Mouse (Mus musculus) lung, postnatal 0 days (tissue): Measurements from ENCODE around the gene Zfp329. TPM values are rescaled to one million over a fixed set of nuclear protein-coding genes. Genes with fewer than 3 reads are reported as not detected.

Experiments
- ATAC-seq: fragments of 200-750 bp; cut with Nextera tagmentation; 2 replicates; pipeline ENCODE4 v1.8.0; 2017; ENCODE audit warnings: moderate library complexity
- DNase-seq: peaks from one replicate; pipeline ENCODE4 v3.0.0-alpha.2; 2016; ENCODE audit warnings: low spot score
- H3K27ac ChIP-seq: fragments of 300-500 bp; sonication (generic); 2 replicates; pipeline ENCODE4 v1.5.1; 2014; ENCODE audit warnings: antibody characterized with exemption, mild to moderate bottlenecking, low read length, mixed read lengths
- H3K27me3 ChIP-seq: fragments of 300-500 bp; sonication (generic); replicated peaks from 2 replicates; pipeline ENCODE4 v1.6.1; 2014; ENCODE audit warnings: low read length, mixed read lengths; ENCODE audit not compliant: insufficient read depth
- H3K36me3 ChIP-seq: fragments of 300-500 bp; sonication (generic); 2 replicates; pipeline ENCODE4 v1.6.1; 2014; ENCODE audit warnings: low read length, mixed read lengths; ENCODE audit not compliant: insufficient read depth
- H3K4me1 ChIP-seq: fragments of 300-500 bp; sonication (generic); 2 replicates; pipeline ENCODE4 v1.6.1; 2014; ENCODE audit warnings: antibody characterized with exemption, low read depth, low read length, mixed read lengths; ENCODE audit not compliant: insufficient read depth
- H3K4me2 ChIP-seq: fragments of 300-500 bp; sonication (generic); replicated peaks from 2 replicates; pipeline ENCODE4 v1.6.1; 2014; ENCODE audit warnings: low read depth, mild to moderate bottlenecking, low read length, moderate library complexity, mixed read lengths
- H3K4me3 ChIP-seq: fragments of 300-500 bp; sonication (generic); 2 replicates; pipeline ENCODE4 v1.5.1; 2014; ENCODE audit warnings: low read depth, low read length
- H3K9ac ChIP-seq: fragments of 300-500 bp; sonication (generic); replicated peaks from 2 replicates; pipeline ENCODE4 v1.6.1; 2014; ENCODE audit warnings: low read depth, mild to moderate bottlenecking
- H3K9me3 ChIP-seq: fragments of 300-500 bp; sonication (generic); 2 replicates; pipeline ENCODE4 v1.6.1; 2016; ENCODE audit warnings: low read length, mixed read lengths
- CTCF ChIP-seq: IDR thresholded peaks from 2 replicates; pipeline ENCODE4 v1.5.1; 2016; ENCODE audit warnings: antibody characterized with exemption, mild to moderate bottlenecking
- EP300 ChIP-seq: IDR thresholded peaks from 2 replicates; pipeline ENCODE4 v1.6.1; 2016; ENCODE audit warnings: antibody characterized with exemption, mild to moderate bottlenecking, control low read depth
- WGBS: fragments of 180-500 bp; shearing (Covaris S2); extraction: QIAGEN DNeasy Blood & Tissue Kit; methylation state at CpG from one replicate; pipeline ENCODE4 v1.1.7; 2014; 5-methylcytosine and 5-hydroxymethylcytosine counted together
- polyA plus RNA-seq: library from polyadenylated mRNA; unstranded; fragments of >200 nt; fragmentation: Nextera tagmentation; extraction: Ambion mirVana; gene quantifications from 2 replicates; pipeline ENCODE4 v1.2.1, GENCODE M21; 2015

The Zfp329 gene
- 7.2 and 8.5 TPM in 2 replicates for polyA plus RNA-seq

DNA sequence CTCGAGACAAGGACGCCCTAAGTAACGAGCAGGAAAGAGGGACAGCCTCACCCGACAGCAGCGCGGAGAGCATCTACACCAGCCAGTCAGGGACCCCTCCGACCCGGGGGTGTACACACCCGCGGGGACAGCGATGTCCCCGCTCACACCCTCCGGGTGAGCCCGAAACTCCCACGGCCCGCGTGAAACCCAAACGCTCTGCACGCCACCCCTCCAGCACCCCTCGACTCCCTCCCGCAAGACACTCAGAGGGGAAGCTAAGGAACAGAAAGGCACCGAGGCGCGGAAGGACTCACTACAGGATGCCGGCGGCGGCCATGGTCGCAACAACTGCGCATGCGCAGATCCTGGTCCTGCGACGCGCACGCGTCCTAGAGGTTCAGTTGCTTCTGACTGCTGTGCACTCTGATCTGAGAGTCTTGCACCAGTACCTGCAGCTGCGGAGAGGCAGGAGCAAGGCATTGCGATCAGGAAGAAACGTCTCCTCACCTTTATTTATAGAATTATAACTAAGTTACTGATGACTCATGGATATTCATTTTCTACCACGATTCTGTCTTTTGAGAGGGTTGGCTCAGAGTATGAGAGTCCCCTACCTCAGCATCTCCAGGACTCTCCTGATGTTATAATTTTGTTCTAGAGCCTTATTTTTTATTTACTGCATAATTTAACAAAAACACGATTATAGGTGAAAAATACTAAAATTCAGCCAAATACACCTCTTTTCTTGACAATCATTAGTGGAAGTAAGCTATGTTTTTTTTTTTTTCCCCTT lies at the start of gene Zfp329:
TSS of gene Zfp329 (minus strand) at position 338 of the 775 bp plus-strand sequence.
- DNase-seq: peak; percentile 96
- under 1% methylated on average over 39 of the region's 40 CpGs for WGBS
- Histone ChIP-seq H3K9me3 (peaks cover 11% of the 10 kb centered on the region; the same call in 1 of the 2 replicates), H3K27ac (peak within 1 kb of the TSS; percentile 51), H3K4me1 (no peaks in the 10 kb centered on the region), H3K36me3 (no peaks in the 10 kb centered on the region), H3K4me3 (peak within 1 kb of the TSS; percentile 90), H3K9ac (peak within 1 kb of the TSS; percentile 81), H3K4me2 (peak within 1 kb of the TSS; percentile 71), H3K27me3 (no peaks in the 10 kb centered on the region)
- TF ChIP-seq CTCF: peak; percentile 13; the same call in 1 of the 2 replicates
- TF ChIP-seq EP300: no peak
- ATAC-seq: peak; percentile 99

DNA sequence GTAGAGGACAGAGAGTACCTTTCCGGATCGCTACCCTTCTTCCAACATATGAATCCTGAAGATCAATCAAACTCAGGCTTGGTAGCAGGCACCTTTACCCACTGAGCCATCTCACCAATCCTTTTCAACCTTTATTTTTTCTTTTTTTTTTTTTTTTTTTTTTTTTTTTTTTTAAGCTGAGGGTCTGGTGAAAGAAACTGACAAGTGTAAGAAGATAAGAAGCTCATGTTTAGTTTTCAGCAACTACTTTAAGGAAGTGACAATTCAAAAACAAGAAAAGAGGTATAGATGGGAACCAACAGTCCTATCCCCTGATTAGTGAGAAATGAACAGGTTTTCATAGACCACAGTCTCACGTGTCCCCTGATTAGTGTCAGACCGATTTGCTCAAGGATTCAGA lies 17.1 kb upstream of the Zfp329 start:
- Histone ChIP-seq H3K27me3 (no peaks in the 10 kb centered on the region), H3K36me3 (peaks cover 26% of the 10 kb centered on the region; the same call in 1 of the 2 replicates), H3K27ac (0 out of 2 replicates have a peak overlapping the region, but pooled peaks have one; percentile 80), H3K4me3 (peak overlapping the region; percentile 67), H3K4me2 (peak overlapping the region; percentile 59), H3K9me3 (peaks cover 15% of the 10 kb centered on the region), H3K9ac (no peak overlapping the region), H3K4me1 (no peaks in the 10 kb centered on the region)
- no peak for TF ChIP-seq EP300
- no peak for TF ChIP-seq CTCF
- DNase-seq: no peak
- ATAC-seq: no peak
- WGBS: 93% methylated on average over 4 of the region's 4 CpGs

DNA sequence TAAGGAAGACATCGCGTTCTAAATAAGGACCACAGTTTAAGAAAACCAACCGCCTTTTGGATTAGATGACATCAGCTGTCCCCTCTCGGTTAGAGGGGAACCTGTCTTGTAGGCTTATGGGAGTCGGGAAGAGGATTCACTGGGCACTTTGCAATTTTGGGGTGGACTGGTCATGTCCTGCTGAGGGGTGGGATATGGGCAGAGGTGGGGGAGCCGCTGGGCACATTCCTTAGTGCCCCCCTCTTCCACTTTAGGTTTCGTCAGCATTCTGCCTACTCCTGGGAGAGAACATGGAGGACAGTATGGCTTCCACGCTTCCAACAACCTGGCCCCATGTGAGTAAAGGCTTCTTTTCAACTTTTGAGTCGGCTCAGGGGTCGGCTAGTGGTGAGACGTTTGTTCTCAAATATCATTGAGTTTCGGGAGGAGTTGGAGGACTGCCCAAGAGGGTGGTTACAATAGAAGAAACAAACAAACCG lies 16.6 kb upstream of the Zfp329 start:
- TF ChIP-seq CTCF: no peak
- TF ChIP-seq EP300: no peak
- H3K4me3 ChIP-seq: peak overlapping the region; percentile 67
- no peaks in the 10 kb centered on the region for H3K27me3 ChIP-seq
- H3K36me3 ChIP-seq: peaks cover 23% of the 10 kb centered on the region; the same call in 1 of the 2 replicates
- peak overlapping the region; percentile 80 for H3K27ac ChIP-seq
- H3K4me2 ChIP-seq: peak overlapping the region; percentile 59
- H3K9me3 ChIP-seq: peaks cover 11% of the 10 kb centered on the region
- WGBS: 19% methylated on average over 13 of the region's 13 CpGs
- H3K4me1 ChIP-seq: no peaks in the 10 kb centered on the region
- ATAC-seq: peak; percentile 39
- DNase-seq: peak; percentile 71
- H3K9ac ChIP-seq: peak overlapping the region; percentile 63

DNA sequence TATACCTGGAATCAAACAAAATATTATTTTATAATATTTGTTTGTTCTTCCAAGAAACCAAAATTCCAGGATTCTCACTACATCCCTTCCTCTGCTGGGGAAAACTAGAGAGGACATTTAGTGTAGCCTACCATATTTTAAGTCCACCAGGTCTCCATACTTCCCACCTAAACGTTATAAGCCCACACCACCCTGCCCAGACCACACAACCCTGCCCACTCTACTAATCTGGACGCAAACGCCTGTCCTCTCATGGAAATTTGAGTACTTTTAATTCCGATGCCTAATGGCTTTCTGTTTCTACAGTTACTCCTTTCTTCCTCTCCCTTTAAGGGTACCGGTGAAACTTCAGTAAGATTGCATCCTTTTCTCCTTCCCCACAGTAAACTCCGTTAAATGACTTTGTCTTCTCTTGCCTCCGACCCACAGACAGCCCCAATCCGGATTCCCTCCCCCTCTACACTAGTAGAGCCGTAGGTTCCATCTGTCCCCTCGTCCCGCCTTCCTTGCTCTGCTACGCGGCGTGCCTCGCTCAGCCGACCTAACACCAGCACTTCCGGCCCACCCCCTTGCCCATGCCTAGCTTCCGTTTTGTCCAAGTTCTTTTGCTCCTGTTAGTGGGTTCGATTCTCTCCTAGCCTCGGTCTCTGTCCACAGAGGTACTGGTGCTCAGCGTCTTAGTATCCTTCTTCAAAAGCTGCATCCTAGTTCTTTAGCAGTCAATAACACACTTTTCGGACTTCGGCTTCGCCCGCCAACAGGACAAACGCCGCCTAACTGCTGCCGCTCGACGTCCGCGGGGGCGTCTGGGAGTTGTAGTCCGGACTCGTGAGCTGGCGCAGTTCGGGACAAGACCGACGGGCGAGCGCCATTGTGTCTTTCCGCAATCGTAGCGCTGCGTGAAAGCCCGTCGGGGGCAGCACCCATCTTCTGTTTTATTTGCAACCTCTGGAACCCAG lies 15.8 kb upstream of the Zfp329 start, which contains the start of gene Zfp110:
TSS of gene Zfp110 (plus strand) at position 600 of the 959 bp plus-strand sequence.
- TF ChIP-seq EP300 (peak; percentile 20), CTCF (peak; percentile 47)
- H3K27me3 ChIP-seq: no peaks in the 10 kb centered on the region
- peaks cover 17% of the 10 kb centered on the region; the same call in 1 of the 2 replicates for H3K36me3 ChIP-seq
- H3K4me2 ChIP-seq: peak within 1 kb of the TSS; percentile 59
- no peaks in the 10 kb centered on the region for H3K4me1 ChIP-seq
- H3K27ac ChIP-seq: peak within 1 kb of the TSS; percentile 80
- peaks cover 6% of the 10 kb centered on the region for H3K9me3 ChIP-seq
- H3K4me3 ChIP-seq: peak within 1 kb of the TSS; percentile 67
- ATAC-seq (peak; percentile 98), DNase-seq (peak; percentile 96)
- WGBS: 2% methylated on average over 47 of the region's 47 CpGs
- H3K9ac ChIP-seq: peak within 1 kb of the TSS; percentile 63

DNA sequence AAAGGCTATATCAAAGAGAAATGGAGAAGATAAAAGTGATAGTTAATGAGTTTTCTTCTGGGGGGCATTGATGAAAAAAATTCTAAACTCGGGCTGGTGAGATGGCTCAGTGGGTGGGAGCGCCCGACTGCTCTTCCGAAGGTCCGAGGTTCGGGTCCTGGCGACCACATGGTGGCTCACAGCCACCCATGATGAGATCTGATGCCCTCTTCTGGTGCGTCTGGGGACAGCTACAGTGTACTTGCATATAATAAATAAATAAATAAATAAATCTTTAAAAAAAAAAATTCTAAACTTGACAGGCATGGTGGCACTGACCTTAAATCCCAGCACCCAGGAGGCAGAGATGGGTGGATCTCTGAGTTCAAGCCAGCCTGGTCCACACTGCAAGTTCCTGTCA lies 3.1 kb downstream of the Zfp329 start:
- 99% methylated on average over 8 of the region's 8 CpGs for WGBS
- no peak overlapping the region for H3K4me2 ChIP-seq
- ATAC-seq (no peak), DNase-seq (no peak)
- H3K9me3 ChIP-seq: peaks cover 12% of the 10 kb centered on the region
- no peak overlapping the region for H3K27ac ChIP-seq
- H3K36me3 ChIP-seq: peaks cover 10% of the 10 kb centered on the region
- no peaks in the 10 kb centered on the region for H3K4me1 ChIP-seq
- no peak overlapping the region for H3K9ac ChIP-seq
- H3K27me3 ChIP-seq: no peaks in the 10 kb centered on the region
- TF ChIP-seq EP300: no peak
- no peak for TF ChIP-seq CTCF
- no peak overlapping the region for H3K4me3 ChIP-seq
